Mouse (Mus musculus) CD4-positive, CD25-positive, alpha-beta regulatory T cell, adult 9 weeks (primary cell): ENCODE measurements around the gene Uqcrh. TPM values are rescaled to one million over a fixed set of nuclear protein-coding genes. Genes with fewer than 3 reads are reported as not detected.

Experiments
- polyA plus RNA-seq: library from polyadenylated mRNA; unstranded; fragments of 100-300 nt; shearing (Covaris generic); gene quantifications from one replicate; pipeline ENCODE4 v1.2.1, GENCODE M21; 2017

Uqcrh gene
- 528 TPM for polyA plus RNA-seq

GRCm38 (mm10) chr4:116074861-116075620 is at the start of gene Uqcrh, which contains the start of gene Lrrc41:
Gene Uqcrh, minus strand, starts transcription at chr4:116075071.
Gene Lrrc41, plus strand, starts transcription at chr4:116075269.

DNA sequence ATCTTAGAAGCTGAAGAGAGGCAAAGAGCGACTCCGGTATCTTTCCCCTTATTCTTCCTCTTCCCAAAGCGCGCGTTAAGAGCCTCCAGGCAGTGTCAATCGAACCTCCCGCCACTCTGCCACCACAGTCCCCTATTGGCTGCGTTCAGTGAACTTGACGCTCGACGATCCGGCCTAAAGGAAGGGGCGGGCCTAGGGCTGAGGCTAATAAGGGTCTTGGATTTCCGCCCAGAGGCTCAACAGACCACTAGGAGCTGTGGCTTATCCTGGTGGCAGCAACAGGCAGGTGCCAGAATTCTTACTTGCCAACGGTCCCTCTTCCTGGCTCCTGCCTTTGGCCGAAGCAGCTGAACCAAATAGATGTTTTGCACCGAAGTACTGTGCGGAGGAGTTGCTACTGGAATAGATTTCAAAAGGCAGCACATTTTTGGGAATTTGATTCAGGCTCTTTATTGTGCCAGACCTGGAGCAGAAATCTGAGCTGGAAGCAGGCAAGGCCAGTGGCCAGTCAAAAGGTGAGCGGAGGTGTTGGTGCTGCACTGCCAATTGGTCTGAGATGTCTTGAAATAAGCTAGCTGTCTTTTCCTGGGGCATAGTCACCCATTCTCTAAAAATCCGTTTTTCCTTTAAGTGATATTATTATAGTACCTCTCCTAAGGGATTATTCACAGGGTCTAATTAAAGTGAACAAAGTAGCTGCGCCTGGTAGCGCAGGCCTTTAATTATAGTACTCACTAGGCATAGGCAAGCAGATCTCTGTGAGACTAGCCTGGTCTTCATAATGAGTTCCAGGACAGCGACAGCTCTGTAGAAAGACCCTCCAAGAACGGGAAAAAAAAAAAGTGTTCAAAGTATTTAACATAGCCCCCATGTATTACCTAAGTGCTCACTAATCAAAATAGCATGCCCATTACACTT is 49.0 kb upstream of the Uqcrh start, which contains the start of the genes Rad54l and Pomgnt1:
Gene Rad54l (minus strand): TSS at position 89 of the 918 bp plus-strand sequence.
Gene Pomgnt1 (plus strand): TSS at position 239 of the 918 bp plus-strand sequence.

GRCm38 (mm10) chr4:116053399-116053961 is 21.4 kb downstream of the Uqcrh start, which contains the start of gene Nsun4:
Gene Nsun4, minus strand, starts transcription at chr4:116053876.

DNA sequence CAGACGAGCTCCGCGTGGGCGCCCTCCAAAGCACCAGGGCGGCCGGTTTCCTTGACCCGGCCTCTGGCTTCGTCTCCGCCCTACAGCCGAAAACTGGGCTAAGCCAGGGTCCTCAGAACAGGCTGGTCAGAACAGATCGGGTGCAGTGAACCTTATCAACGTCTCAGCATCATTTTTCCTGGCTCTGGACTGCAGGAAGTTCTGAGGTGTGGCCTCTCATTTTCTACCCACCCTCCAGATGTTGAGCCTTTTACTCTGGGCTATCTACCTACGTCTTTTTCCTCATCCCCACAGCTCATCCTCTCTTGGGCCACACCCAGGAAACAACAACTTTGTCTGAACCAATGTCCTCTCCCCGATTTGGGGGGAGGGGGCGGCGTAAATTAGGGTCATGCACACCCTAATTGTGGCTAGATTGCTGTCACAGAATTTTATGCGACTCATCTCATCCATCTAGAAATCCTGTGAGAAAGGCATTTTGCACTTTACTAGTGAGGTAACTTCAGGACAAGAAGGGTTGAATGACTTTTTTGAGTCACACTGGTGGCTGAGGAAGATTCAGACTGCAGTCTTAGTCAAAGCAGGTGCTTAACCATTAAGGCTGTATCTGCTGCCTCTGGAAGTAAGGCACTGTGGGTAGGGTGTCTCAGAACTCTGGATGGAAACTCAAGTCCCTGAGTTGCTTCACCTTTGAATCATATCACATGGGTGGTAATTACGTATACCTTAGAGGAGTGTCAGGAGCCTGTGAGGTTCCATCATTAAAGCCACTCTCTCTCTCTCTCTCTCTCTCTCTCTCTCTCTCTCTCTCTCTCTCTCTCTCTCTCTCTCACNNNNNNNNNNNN is 56.7 kb downstream of the Uqcrh start, which contains the start of gene Faah:
Gene Faah (minus strand): TSS at position 25 of the 845 bp plus-strand sequence.

Other genes with a start within 250 kb of the Uqcrh start
- gene Mob3c, start 247.0 kb downstream of the Uqcrh start, polyA plus RNA-seq: 25.1 TPM
- 65.6 TPM for gene Mknk1, start 235.9 kb downstream of the Uqcrh start, polyA plus RNA-seq
- 0.36 TPM for gene Kncn, start 190.7 kb downstream of the Uqcrh start, polyA plus RNA-seq
- gene 6430628N08Rik, start 184.4 kb downstream of the Uqcrh start, polyA plus RNA-seq: not detected
- gene Dmbx1, start 135.1 kb downstream of the Uqcrh start, polyA plus RNA-seq: not detected
- 98.4 TPM for gene Faah, start 57.1 kb downstream of the Uqcrh start, polyA plus RNA-seq
- gene Nsun4, start 21.2 kb downstream of the Uqcrh start, polyA plus RNA-seq: 35.7 TPM
- gene Lrrc41, start 198 bp upstream of the Uqcrh start, polyA plus RNA-seq: 34.5 TPM
- 4.3 TPM for gene Rad54l, start 48.6 kb upstream of the Uqcrh start, polyA plus RNA-seq
- 6.9 TPM for gene Pomgnt1, start 48.8 kb upstream of the Uqcrh start, polyA plus RNA-seq
- gene Lurap1, start 76.3 kb upstream of the Uqcrh start, polyA plus RNA-seq: 0.26 TPM
- not detected for gene Tspan1, start 92.5 kb upstream of the Uqcrh start, polyA plus RNA-seq
- not detected for gene 1700042G07Rik, start 98.3 kb upstream of the Uqcrh start, polyA plus RNA-seq
- gene Gm49337, start 98.3 kb upstream of the Uqcrh start, polyA plus RNA-seq: not detected
- gene Pik3r3, start 146.5 kb upstream of the Uqcrh start, polyA plus RNA-seq: 3.8 TPM